Mouse (Mus musculus) myocyte (in vitro differentiated cells): ENCODE measurements around the gene Hsd11b1. TPM values are rescaled to one million over a fixed set of nuclear protein-coding genes. Genes with fewer than 3 reads are reported as not detected.
"Not testable (repeated sequence)": the region's sequence is repeated elsewhere in the genome, so short reads cannot be mapped to it uniquely, and the experiment has no call there.

ENCODE experiments used
- H3K27me3 ChIP-seq: one replicate; pipeline ENCODE4 v1.6.1; 2011; ENCODE audit not compliant: control insufficient read depth, insufficient read depth, insufficient read length
- H3K36me3 ChIP-seq: one replicate; pipeline ENCODE4 v1.6.1; 2011; ENCODE audit not compliant: control insufficient read depth, insufficient read depth
- H3K4me2 ChIP-seq: one replicate; pipeline ENCODE4 v1.6.1; 2011; ENCODE audit warnings: low read depth, control low read depth
- H3K4me3 ChIP-seq: one replicate; pipeline ENCODE4 v1.5.1; 2011; ENCODE audit warnings: mild to moderate bottlenecking, control low read depth, moderate library complexity
- H3K79me2 ChIP-seq: one replicate; pipeline ENCODE4 v1.6.1; 2011; ENCODE audit not compliant: control insufficient read depth, insufficient read depth
- H3ac ChIP-seq: one replicate; pipeline ENCODE4 v1.6.1; 2011; ENCODE audit not compliant: control insufficient read depth, insufficient read length
- CEBPB ChIP-seq: IDR thresholded peaks from 2 replicates; pipeline ENCODE4 v1.6.1; 2011; ENCODE audit warnings: mild to moderate bottlenecking, moderate library complexity; ENCODE audit not compliant: poor library complexity, insufficient read depth, severe bottlenecking
- E2F4 ChIP-seq: IDR thresholded peaks from one replicate; pipeline ENCODE4 v1.6.1; 2011; ENCODE audit warnings: mild to moderate bottlenecking, control low read depth, moderate library complexity; ENCODE audit not compliant: insufficient read depth
- MAX ChIP-seq: IDR thresholded peaks from one replicate; pipeline ENCODE4 v1.6.1; 2011; ENCODE audit warnings: low read depth, mild to moderate bottlenecking, control low read depth
- MYOD1 ChIP-seq, 3 experiments: IDR thresholded peaks; one replicate each; pipeline ENCODE4 v1.6.1; 2011; ENCODE audit warnings: control low read depth in 2 of 3, low read depth in 2 of 3, mild to moderate bottlenecking in 2 of 3, moderate library complexity in 1 of 3; ENCODE audit not compliant: insufficient read length in 2 of 3, control insufficient read depth in 1 of 3
- MYOG ChIP-seq, 3 experiments: IDR thresholded peaks; one replicate each; pipeline ENCODE4 v1.6.1; 2011; ENCODE audit warnings: control low read depth in 2 of 3, low read depth in 2 of 3, mild to moderate bottlenecking in 2 of 3; ENCODE audit not compliant: insufficient read length in 2 of 3, control insufficient read depth in 1 of 3, insufficient read depth in 1 of 3
- POLR2A ChIP-seq: IDR thresholded peaks from one replicate; pipeline ENCODE4 v1.6.1; 2011; ENCODE audit warnings: low read depth, mild to moderate bottlenecking, control low read depth, moderate library complexity; ENCODE audit not compliant: insufficient read length
- POLR2AphosphoS2 ChIP-seq: IDR thresholded peaks from one replicate; pipeline ENCODE4 v1.6.1; 2011; ENCODE audit warnings: low read depth, control low read depth; ENCODE audit not compliant: insufficient read length
- REST ChIP-seq: IDR thresholded peaks from one replicate; pipeline ENCODE4 v1.6.1; 2011; ENCODE audit warnings: mild to moderate bottlenecking, control low read depth, moderate library complexity; ENCODE audit not compliant: insufficient read depth, insufficient read length
- SRF ChIP-seq: IDR thresholded peaks from one replicate; pipeline ENCODE4 v1.6.1; 2011; ENCODE audit warnings: low read depth; ENCODE audit not compliant: control insufficient read depth, insufficient read length
- TCF12 ChIP-seq: IDR thresholded peaks from one replicate; pipeline ENCODE4 v1.6.1; 2011; ENCODE audit warnings: mild to moderate bottlenecking, control low read depth; ENCODE audit not compliant: poor library complexity, insufficient read depth, severe bottlenecking
- TCF3 ChIP-seq: IDR thresholded peaks from one replicate; pipeline ENCODE4 v1.6.1; 2011; ENCODE audit warnings: low read depth, control low read depth; ENCODE audit not compliant: insufficient read length
- USF1 ChIP-seq: IDR thresholded peaks from one replicate; pipeline ENCODE4 v1.6.1; 2011; ENCODE audit warnings: low read depth, mild to moderate bottlenecking, control low read depth, moderate library complexity
- polyA plus RNA-seq: library from polyadenylated mRNA; unstranded; fragments of >200 nt; fragmentation: generic; extraction: Trizol; gene quantifications from one replicate; pipeline ENCODE4 v1.2.1, GENCODE M21; 2012; ENCODE audit warnings: missing spikeins

Hsd11b1 gene
- polyA plus RNA-seq, 1 experiment, result 2.7 TPM

DNA sequence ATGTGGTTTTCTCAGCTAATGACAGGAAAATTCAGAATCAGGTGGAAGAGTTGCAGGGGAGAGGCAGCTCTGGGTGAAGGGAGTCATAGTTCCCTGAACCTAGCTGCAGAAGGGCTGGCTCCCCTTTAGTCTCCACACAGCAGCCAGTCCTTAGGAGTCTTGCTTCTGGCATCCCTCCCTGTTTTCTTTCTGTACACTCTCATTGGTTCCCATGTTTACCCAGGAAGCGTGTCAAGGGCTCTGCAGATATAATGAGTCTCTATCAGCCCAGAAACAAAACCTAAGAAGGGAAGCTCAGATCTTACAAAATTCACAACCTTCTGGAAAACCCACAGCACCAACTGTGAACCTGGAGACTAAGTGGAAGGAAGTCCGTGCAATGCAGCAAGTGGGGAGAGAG, 29.2 kb upstream of the Hsd11b1 start:
- Histone ChIP-seq H3ac (no peak overlapping the region), H3K27me3 (no peaks in the 10 kb centered on the region), H3K79me2 (no peaks in the 10 kb centered on the region), H3K4me2 (no peak overlapping the region), H3K4me3 (no peak overlapping the region), H3K36me3 (no peaks in the 10 kb centered on the region)
- TF ChIP-seq POLR2A (no peak), MAX (no peak), MYOD1 (IDR thresholded peaks at IDR 0.05; ENCODE audit: control insufficient read depth in 1 of 3, insufficient read length in 2 of 3, low read depth in 2 of 3) (no peak), TCF3 (no peak), TCF12 (no peak), USF1 (no peak), POLR2AphosphoS2 (no peak), MYOG (IDR thresholded peaks at IDR 0.05; ENCODE audit: control insufficient read depth in 1 of 3, insufficient read depth in 1 of 3, insufficient read length in 2 of 3, low read depth in 2 of 3) (no peak), REST (no peak), SRF (no peak), E2F4 (no peak), CEBPB (no peak)

DNA sequence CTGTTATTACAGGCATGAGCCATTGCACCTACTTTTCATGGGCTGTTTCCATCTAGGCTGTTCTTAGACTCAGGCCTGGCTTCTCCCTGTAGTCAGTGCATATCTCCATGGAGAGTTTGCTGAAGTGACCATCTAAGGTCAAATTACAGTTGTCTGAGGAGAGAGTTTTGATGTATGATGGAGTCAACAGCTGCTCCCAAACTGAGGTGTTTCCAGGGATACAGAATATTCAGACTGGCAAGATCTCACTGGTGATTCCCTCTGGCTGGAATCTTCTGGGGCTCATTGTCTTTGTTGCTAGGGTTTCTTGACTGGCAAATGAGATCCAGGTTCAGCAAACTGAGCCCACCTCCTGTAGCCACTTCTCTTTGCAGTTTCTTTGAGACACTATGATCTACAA, 26.8 kb upstream of the Hsd11b1 start:
- TF ChIP-seq TCF12, result no peak
- TF ChIP-seq MYOD1 (IDR thresholded peaks at IDR 0.05; ENCODE audit: control insufficient read depth in 1 of 3, insufficient read length in 2 of 3, low read depth in 2 of 3), result peak; percentile 62 to 72 (median 65)
- no peak overlapping the region for H3ac ChIP-seq
- no peak overlapping the region for H3K4me3 ChIP-seq
- H3K36me3 ChIP-seq, result no peaks in the 10 kb centered on the region
- no peak overlapping the region for H3K4me2 ChIP-seq
- H3K27me3 ChIP-seq, result no peaks in the 10 kb centered on the region
- H3K79me2 ChIP-seq, result no peaks in the 10 kb centered on the region

DNA sequence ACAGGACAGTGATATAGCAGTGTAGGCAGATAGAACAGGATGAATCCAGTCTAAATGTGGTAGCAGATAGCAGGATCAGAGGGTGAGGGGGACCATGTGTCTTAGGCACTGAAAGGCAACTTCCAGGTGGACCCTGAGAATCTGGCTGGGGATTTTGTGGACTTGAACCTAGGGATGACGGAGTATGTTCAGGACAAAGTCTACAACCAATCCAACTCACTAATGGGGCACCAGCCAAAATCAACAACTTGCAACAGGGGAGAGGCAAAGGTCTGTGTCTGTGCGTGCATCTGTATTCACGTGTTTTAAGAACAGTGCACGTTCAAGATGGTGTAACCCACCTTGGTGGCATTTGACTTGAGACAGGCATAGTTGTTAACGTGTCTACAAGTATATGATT, 26.0 kb upstream of the Hsd11b1 start:
- no peak overlapping the region for H3K4me2 ChIP-seq
- no peaks in the 10 kb centered on the region for H3K79me2 ChIP-seq
- no peak overlapping the region for H3ac ChIP-seq
- no peak for TF ChIP-seq REST
- TF ChIP-seq MYOG (IDR thresholded peaks at IDR 0.05; ENCODE audit: control insufficient read depth in 1 of 3, insufficient read depth in 1 of 3, insufficient read length in 2 of 3, low read depth in 2 of 3), result no peak
- TF ChIP-seq CEBPB, result no peak
- no peak for TF ChIP-seq POLR2A
- TF ChIP-seq E2F4, result no peak
- TF ChIP-seq MAX, result no peak
- TF ChIP-seq POLR2AphosphoS2, result no peak
- H3K27me3 ChIP-seq, result no peaks in the 10 kb centered on the region
- no peak overlapping the region for H3K4me3 ChIP-seq
- H3K36me3 ChIP-seq, result no peaks in the 10 kb centered on the region

DNA sequence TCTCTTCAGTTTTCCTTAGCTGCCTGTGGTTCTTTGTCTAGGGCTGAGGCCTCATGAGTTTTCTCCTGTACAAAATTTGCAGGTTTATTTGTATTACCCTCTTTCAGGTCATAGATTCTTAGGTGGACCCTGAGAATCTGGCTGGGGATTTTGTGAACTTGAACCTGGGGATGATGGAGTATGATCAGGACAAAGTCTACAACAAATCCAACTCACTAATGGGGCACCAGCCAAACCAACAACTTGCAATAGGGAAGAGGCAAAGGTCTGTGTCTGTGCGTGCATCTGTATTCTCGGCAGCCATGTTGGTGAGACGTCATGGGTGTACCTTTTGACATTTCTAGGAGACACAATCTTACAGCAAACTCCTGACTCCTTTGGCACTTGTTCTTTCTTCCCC, 25.2 kb upstream of the Hsd11b1 start:
- Histone ChIP-seq H3ac (no peak overlapping the region), H3K4me2 (no peak overlapping the region), H3K4me3 (no peak overlapping the region), H3K79me2 (no peaks in the 10 kb centered on the region), H3K36me3 (no peaks in the 10 kb centered on the region), H3K27me3 (no peaks in the 10 kb centered on the region)
- no peak for TF ChIP-seq USF1
- no peak for TF ChIP-seq TCF12
- no peak for TF ChIP-seq TCF3
- no peak for TF ChIP-seq POLR2A
- TF ChIP-seq CEBPB, result no peak
- TF ChIP-seq SRF, result no peak
- TF ChIP-seq E2F4, result no peak
- TF ChIP-seq REST, result no peak
- TF ChIP-seq MAX, result no peak
- TF ChIP-seq MYOD1 (IDR thresholded peaks at IDR 0.05; ENCODE audit: control insufficient read depth in 1 of 3, insufficient read length in 2 of 3, low read depth in 2 of 3), result no peak
- no peak for TF ChIP-seq MYOG (IDR thresholded peaks at IDR 0.05; ENCODE audit: control insufficient read depth in 1 of 3, insufficient read depth in 1 of 3, insufficient read length in 2 of 3, low read depth in 2 of 3)
- TF ChIP-seq POLR2AphosphoS2, result no peak

DNA sequence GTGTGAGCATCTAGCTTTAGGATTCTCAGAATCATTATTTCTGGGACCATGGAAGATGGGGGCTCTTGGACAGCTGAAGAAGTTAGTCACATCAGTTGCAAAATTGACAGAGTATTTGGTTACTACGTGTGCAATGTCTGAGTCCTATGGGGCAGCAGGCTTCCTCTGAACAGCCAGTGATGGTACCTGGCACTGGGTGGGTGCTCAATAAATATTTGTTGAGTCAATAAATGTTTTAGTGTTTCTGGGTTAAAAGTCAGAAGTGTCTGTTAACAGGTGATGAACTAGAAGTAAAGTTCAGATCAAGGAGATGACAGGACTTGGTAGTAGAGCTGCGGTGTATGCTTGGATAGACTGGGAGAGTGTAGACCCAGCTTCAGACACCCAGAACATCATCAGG, 23.7 kb upstream of the Hsd11b1 start:
- H3K27me3 ChIP-seq, result no peaks in the 10 kb centered on the region
- H3K4me2 ChIP-seq, result no peak overlapping the region
- no peak for TF ChIP-seq E2F4
- no peak for TF ChIP-seq MAX
- no peak for TF ChIP-seq CEBPB
- TF ChIP-seq USF1, result no peak
- TF ChIP-seq MYOG (IDR thresholded peaks at IDR 0.05; ENCODE audit: control insufficient read depth in 1 of 3, insufficient read depth in 1 of 3, insufficient read length in 2 of 3, low read depth in 2 of 3), result no peak
- TF ChIP-seq POLR2A, result no peak
- TF ChIP-seq SRF, result no peak
- no peak for TF ChIP-seq REST
- no peak for TF ChIP-seq POLR2AphosphoS2
- no peak for TF ChIP-seq TCF12
- no peak for TF ChIP-seq TCF3
- TF ChIP-seq MYOD1 (IDR thresholded peaks at IDR 0.05; ENCODE audit: control insufficient read depth in 1 of 3, insufficient read length in 2 of 3, low read depth in 2 of 3), result no peak
- no peaks in the 10 kb centered on the region for H3K79me2 ChIP-seq
- no peaks in the 10 kb centered on the region for H3K36me3 ChIP-seq
- no peak overlapping the region for H3K4me3 ChIP-seq
- H3ac ChIP-seq, result no peak overlapping the region

DNA sequence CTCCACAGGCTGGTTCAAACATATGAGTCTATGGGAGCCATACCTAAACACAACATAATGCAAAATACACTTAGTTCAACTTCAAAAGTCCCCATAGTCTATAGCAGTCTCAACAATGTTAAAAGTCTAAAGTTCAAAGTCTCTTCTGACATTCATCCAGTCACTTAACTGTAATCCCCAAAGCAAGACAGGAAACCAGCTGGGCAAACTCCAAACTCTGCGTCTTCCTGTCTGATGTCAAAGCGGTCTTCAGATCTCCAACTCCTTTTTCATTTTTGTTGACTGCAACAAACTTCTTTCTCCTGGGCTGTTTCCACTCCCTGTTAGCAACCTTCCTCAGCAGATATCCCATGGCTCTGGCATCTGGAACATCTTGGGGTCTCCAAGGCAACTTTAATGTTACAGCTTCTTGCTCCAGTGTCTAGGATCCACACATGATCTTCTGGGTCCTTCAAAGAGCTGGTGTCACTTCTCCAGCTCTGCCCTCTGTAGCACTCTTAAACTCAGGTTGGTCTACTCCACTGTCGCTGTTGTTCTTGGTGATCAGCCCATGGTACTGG, 22.0 kb upstream of the Hsd11b1 start:
- H3K36me3 ChIP-seq, H3ac ChIP-seq, H3K27me3 ChIP-seq, H3K4me3 ChIP-seq, H3K4me2 ChIP-seq, H3K79me2 ChIP-seq: not testable (repeated sequence)
